ENCODE assay signal across 8 mouse cellular contexts in the genomic region with DNA sequence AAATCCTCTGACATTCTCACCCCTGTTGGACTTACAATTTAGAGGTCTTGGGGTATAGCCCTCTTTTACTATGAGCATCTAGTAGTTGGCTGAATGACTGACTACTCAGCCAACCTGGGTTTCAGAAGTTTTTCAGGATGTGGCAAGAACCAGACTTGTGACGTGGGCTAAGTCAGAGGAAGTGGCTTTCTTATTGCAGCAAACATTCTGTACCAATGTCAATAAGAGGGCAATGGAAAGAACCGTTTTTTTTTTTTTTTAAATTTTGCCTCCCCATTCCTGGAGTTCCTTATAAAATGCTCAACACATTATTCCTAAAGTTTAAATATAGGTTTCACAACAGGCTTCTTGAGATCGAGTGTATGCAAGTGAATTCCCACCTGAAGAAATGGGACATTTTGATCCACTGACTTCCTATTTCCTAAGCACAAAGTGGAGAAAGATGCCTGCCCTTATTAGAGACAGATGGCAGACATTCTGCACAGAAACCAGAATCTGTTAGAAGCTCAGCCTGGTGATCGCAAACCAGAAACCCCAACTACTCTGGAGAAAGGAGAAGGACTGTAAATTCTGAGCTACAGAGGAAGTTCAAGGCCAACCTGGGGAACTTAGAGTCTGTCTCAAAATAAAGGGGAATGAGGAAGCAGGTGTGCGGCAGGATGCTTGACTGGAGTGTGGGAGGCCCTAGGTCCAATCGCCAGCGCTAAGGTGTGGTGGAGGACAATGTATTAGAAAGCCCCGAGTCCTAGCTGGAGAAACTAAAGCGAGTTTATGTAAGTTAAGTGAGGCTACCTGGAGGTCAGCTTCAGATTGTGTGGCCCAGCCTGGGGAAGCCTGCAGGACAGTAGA. TPM values are rescaled to one million over a fixed set of nuclear protein-coding genes. Genes with fewer than 3 reads are reported as not detected.
DNase-seq lines count a peak whose midpoint lies in the region; ATAC-seq and TF ChIP-seq lines count a peak whose summit lies in the region.

No protein-coding gene starts in this region.

- WGBS in heart, embryonic 15.5 days, result 66% methylated on average over 9 of the region's 9 CpGs
- WGBS in bone marrow, adult 2 months, result 11% methylated on average over 9 of the region's 9 CpGs
- WGBS in hindbrain, embryonic 14.5 days, result 71% methylated on average over 9 of the region's 9 CpGs
- 12% methylated on average over 9 of the region's 9 CpGs for WGBS in macrophage (ENCODE audit: missing documents)

- H3K4me1 ChIP-seq in heart, embryonic 15.5 days (replicated peaks), result peaks cover 33% of the 10 kb centered on the region
- H3K4me1 ChIP-seq in bone marrow, adult 2 months (ENCODE audit: control insufficient read depth, insufficient read depth, low read length), result peaks cover 5% of the 10 kb centered on the region; the same call in 1 of the 2 replicates
- H3K4me1 ChIP-seq in hindbrain, embryonic 14.5 days (replicated peaks; ENCODE audit: control insufficient read depth, insufficient read depth, low read length), result peaks cover 22% of the 10 kb centered on the region

- H3K27ac ChIP-seq in heart, embryonic 15.5 days, result 0 out of 2 replicates have a peak overlapping the region, but pooled peaks have one; percentile 25
- peak overlapping the region; percentile 94 for H3K27ac ChIP-seq in bone marrow, adult 2 months (ENCODE audit: control insufficient read depth, insufficient read depth, low read depth, low read length, poor library complexity)
- H3K27ac ChIP-seq in hindbrain, embryonic 14.5 days, result no peak overlapping the region
- H3K27ac ChIP-seq in macrophage, result peak overlapping the region; percentile 46

- TF ChIP-seq POLR2A in bone marrow, adult 2 months (IDR thresholded peaks at IDR 0.05; ENCODE audit: borderline replicate concordance, control insufficient read depth, low read depth, low read length), result no peak

- peak overlapping the region; percentile 88 for H3K4me3 ChIP-seq in heart, embryonic 15.5 days
- H3K4me3 ChIP-seq in bone marrow, adult 2 months (replicated peaks; ENCODE audit: control insufficient read depth, low read depth, low read length), result peak overlapping the region; percentile 56
- peak overlapping the region; percentile 88 for H3K4me3 ChIP-seq in hindbrain, embryonic 14.5 days (replicated peaks; ENCODE audit: low read length)
- H3K4me3 ChIP-seq in macrophage (ENCODE audit: inconsistent target), result peak overlapping the region; percentile 2; the same call in 1 of the 2 replicates

- H3K79me2 ChIP-seq in macrophage (ENCODE audit: inconsistent target), result peaks cover 40% of the 10 kb centered on the region

- no peaks in the 10 kb centered on the region for H3K36me3 ChIP-seq in heart, embryonic 15.5 days
- H3K36me3 ChIP-seq in hindbrain, embryonic 14.5 days (replicated peaks; ENCODE audit: control insufficient read depth, insufficient read depth), result no peaks in the 10 kb centered on the region
- no peaks in the 10 kb centered on the region for H3K36me3 ChIP-seq in macrophage (ENCODE audit: inconsistent target)

- no peaks in the 10 kb centered on the region for H3K9me3 ChIP-seq in heart, embryonic 15.5 days (replicated peaks)
- no peaks in the 10 kb centered on the region for H3K9me3 ChIP-seq in hindbrain, embryonic 14.5 days (ENCODE audit: control insufficient read depth, low read length)

- no peak overlapping the region for H3K9ac ChIP-seq in heart, embryonic 15.5 days
- peak overlapping the region; percentile 33; the same call in 1 of the 2 replicates for H3K9ac ChIP-seq in hindbrain, embryonic 14.5 days

- no peaks in the 10 kb centered on the region for H3K27me3 ChIP-seq in heart, embryonic 15.5 days
- 0 out of 2 replicates have a peak, but pooled peaks cover 3% of the 10 kb centered on the region for H3K27me3 ChIP-seq in hindbrain, embryonic 14.5 days (ENCODE audit: control insufficient read depth, insufficient read depth, low read length)

- no peak for DNase-seq in heart, adult 8-10 months (ENCODE audit: low spot score)
- no peak for DNase-seq in hindbrain, embryonic 14.5 days (ENCODE audit: low spot score)
- DNase-seq in thymus, postnatal 14 days, result peak; percentile 30
- DNase-seq in left cerebral cortex, adult 9 months (ENCODE audit: low spot score in 2 of 2), result no peak
- no peak for DNase-seq in cerebellum, adult 11-12 months

- no peak for TF ChIP-seq CTCF in bone marrow, adult 2 months (IDR thresholded peaks at IDR 0.05; ENCODE audit: control insufficient read depth, insufficient read depth, low read length)

- H3K4me2 ChIP-seq in heart, embryonic 15.5 days, result peak overlapping the region; percentile 77
- peak overlapping the region; percentile 90 for H3K4me2 ChIP-seq in hindbrain, embryonic 14.5 days (replicated peaks)

- no peak for ATAC-seq in heart, embryonic 15.5 days (replicated peaks; ENCODE audit: insufficient number of reproducible peaks, insufficient read depth, low FRiP score, low read depth)
- no peak for ATAC-seq in hindbrain, embryonic 14.5 days (ENCODE audit: low FRiP score)

RNA-seq across cellular contexts. Expression of a gene that starts 0.6 kb away (rescaled TPM):
- 302 and 315 TPM in 2 replicates for polyA plus RNA-seq in heart, embryonic 15.5 days (2015; fragmentation: Nextera tagmentation; extraction: Ambion mirVana)
- 100 to 1,000 TPM; 324 to 390 (median 370) TPM for total RNA-seq in heart, adult 8-10 months (2022)
- polyA plus RNA-seq in bone marrow, adult 2 months (2011; ENCODE audit: insufficient read depth, insufficient read length, low replicate concordance, missing spikeins), result 80.0 and 110 TPM in 2 replicates
- 188 and 199 TPM in 2 replicates for polyA plus RNA-seq in hindbrain, embryonic 14.5 days (2014; fragmentation: Nextera tagmentation; extraction: Ambion mirVana)
- 10 to 100 TPM; 12.8 to 86.7 (median 26.0) TPM for total RNA-seq in macrophage (2018; cell fraction: chromatin; rRNA removed)
- 10 to 100 TPM; 48.3 to 97.8 (median 70.6) TPM for total RNA-seq in macrophage (2018; cell fraction: cytosol; rRNA removed)
- 10 to 100 TPM; 24.7 to 75.6 (median 38.3) TPM for total RNA-seq in macrophage (2018; cell fraction: nucleus; rRNA removed)
- 55.2 to 86.2 TPM (median 66.0 TPM) in 3 replicates for polyA plus RNA-seq in macrophage (2018)

Comparison
In these comparisons a context has a peak if more than half of its experiments do, and no peak if none do; other contexts are left out.
1. H3K4me3 ChIP-seq: peak in every context shown above with its lines; median percentile 88 in heart, embryonic 15.5 days; 88 in hindbrain, embryonic 14.5 days; 56 in bone marrow, adult 2 months; 2 in macrophage.